Mouse (Mus musculus): ENCODE results near the gene Tsfm. TPM values are rescaled to one million over a fixed set of nuclear protein-coding genes. Genes with fewer than 3 reads are reported as not detected.
A peak's percentile ranks its signal among the peaks of the same experiment; 100 is the strongest.

The Tsfm gene
- polyA plus RNA-seq, 1 experiment from 2014 or later = 81.1 TPM

DNA sequence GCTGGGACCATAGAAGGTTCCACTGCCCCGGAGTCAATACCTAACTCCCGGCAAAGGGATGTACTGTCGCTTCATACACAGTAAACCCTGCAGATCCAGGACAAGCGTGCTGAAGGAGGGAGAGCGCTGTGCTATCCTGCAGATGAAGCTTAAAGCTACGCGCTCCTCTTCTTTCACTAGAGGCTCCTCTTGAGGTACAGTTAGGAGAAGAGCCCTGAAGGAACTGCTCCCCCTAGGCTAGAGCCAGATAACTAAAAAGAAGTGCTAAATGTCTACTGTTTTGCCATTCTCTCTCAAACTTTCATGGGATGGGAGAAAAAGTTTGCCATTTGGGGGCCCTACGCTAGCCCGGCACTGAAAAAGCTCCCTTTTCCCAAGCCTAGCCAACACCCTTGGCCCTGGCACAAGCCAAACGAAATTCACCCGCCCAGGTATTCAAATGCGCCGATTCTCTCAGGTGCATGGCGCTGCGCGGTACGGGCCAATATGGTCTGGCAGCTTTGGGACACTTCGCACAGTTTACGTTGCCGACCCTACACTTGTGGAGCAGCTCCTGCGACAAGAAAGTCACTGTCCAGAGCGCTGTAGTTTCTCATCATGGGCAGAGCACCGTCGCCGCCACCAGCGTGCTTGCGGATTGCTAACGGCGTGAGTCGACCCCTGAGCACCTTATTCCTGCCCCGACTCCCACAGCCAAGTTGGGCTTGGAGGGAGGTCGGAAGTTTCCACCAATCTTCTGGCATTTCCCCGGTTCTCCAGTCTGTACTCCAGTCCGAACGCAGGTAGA lies 18.2 kb upstream of the Tsfm start:
- peak overlapping the region; percentile 47 for H3K4me2 ChIP-seq (replicated peaks)
- H3K4me1 ChIP-seq = peaks cover 28% of the 10 kb centered on the region
- H3K36me3 ChIP-seq = peaks cover 31% of the 10 kb centered on the region
- WGBS = 4% methylated on average over 35 of the region's 35 CpGs
- H3K27me3 ChIP-seq = peaks cover 68% of the 10 kb centered on the region
- H3K9ac ChIP-seq = peak overlapping the region; percentile 19; the same call in 1 of the 2 replicates
- ATAC-seq (ENCODE audit: low FRiP score, low read depth) = no peak
- peak overlapping the region; percentile 20 for H3K4me3 ChIP-seq
- no peak overlapping the region for H3K27ac ChIP-seq
- no peaks in the 10 kb centered on the region for H3K9me3 ChIP-seq

- no peaks in the 10 kb centered on the region for H3K9me3 ChIP-seq
- H3K9ac ChIP-seq = peak within 1 kb of the TSS; percentile 19; the same call in 1 of the 2 replicates
- H3K4me1 ChIP-seq = peaks cover 32% of the 10 kb centered on the region
- no peak within 1 kb of the TSS for H3K27ac ChIP-seq
- H3K4me2 ChIP-seq (replicated peaks) = peak within 1 kb of the TSS; percentile 47
- WGBS = 29% methylated on average over 5 of the region's 5 CpGs
- H3K4me3 ChIP-seq = peak within 1 kb of the TSS; percentile 20
- peaks cover 34% of the 10 kb centered on the region for H3K36me3 ChIP-seq
- ATAC-seq (ENCODE audit: low FRiP score, low read depth) = no peak
- H3K27me3 ChIP-seq = peaks cover 65% of the 10 kb centered on the region
These were observed 17.3 kb upstream of the Tsfm start, which contains the start of gene Cyp27b1 for GRCm38 (mm10) chr10:127047954-127048353. Gene Cyp27b1, plus strand, starts transcription at chr10:127048250.

DNA sequence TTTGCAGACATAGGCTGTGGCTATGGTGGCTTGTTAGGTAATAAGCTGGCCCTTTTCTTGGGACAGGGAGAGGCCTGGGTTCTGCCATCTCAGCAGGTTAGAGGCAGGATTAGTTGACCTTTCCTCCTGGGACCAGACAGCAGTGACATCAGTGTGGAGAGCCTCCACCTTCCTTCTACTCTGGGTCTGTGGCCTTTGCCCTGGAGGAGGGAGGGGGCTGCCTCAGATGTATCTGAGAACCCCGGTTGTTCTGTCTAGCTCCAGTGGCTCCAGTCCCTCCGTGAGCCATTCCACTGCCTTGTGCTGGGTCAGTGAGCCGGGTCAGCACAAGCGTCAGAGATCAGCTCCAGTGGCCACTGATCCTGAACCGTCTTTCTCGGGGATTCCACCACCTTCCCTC lies 12.5 kb upstream of the Tsfm start:
- H3K4me3 ChIP-seq = no peak overlapping the region
- no peaks in the 10 kb centered on the region for H3K9me3 ChIP-seq
- 88% methylated on average over 6 of the region's 6 CpGs for WGBS
- peak overlapping the region; percentile 97 for H3K4me2 ChIP-seq (replicated peaks)
- H3K4me1 ChIP-seq = peaks cover 19% of the 10 kb centered on the region
- H3K27me3 ChIP-seq = peaks cover 30% of the 10 kb centered on the region
- no peak overlapping the region for H3K27ac ChIP-seq
- no peak for ATAC-seq (ENCODE audit: low FRiP score, low read depth)
- H3K36me3 ChIP-seq = peaks cover 34% of the 10 kb centered on the region
- peak overlapping the region; percentile 13; the same call in 1 of the 2 replicates for H3K9ac ChIP-seq

DNA sequence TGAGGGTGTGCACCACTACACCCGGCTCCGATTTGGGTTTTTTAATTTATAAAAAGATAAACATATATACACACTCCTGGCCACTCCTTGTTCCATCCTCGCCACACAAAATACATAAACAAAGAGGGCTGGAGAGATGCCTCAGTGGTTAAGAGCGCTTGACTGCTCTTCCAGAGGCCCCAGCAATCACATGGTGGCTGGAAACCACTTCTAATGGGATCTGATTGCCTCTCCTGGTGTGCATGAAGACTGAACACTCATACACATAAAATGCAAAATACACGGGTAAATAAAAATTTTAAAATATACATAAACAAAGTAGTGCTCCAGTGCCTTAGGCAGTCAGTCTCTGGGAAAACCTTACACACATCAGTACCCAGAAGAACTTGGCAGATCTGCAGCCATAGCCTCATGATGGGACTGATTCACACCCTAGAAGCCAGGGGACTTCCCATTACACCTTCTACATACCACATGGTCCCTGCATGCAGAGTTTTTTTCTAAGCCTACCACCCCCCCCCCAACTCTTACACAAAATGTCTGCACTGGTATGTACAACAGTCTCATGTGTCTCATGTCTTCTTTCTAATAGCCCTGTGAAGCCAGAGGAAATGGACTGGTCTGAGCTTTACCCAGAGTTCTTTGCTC lies 12.0 kb upstream of the Tsfm start:
- Histone ChIP-seq H3K4me1 (peaks cover 19% of the 10 kb centered on the region), H3K4me3 (peak overlapping the region; percentile 79), H3K9me3 (no peaks in the 10 kb centered on the region), H3K4me2 (replicated peaks) (peak overlapping the region; percentile 97), H3K27me3 (peaks cover 24% of the 10 kb centered on the region), H3K9ac (peak overlapping the region; percentile 79), H3K36me3 (peaks cover 34% of the 10 kb centered on the region), H3K27ac (peak overlapping the region; percentile 69; the same call in 1 of the 2 replicates)
- ATAC-seq (ENCODE audit: low FRiP score, low read depth) = no peak
- 16% methylated on average over 5 of the region's 5 CpGs for WGBS

DNA sequence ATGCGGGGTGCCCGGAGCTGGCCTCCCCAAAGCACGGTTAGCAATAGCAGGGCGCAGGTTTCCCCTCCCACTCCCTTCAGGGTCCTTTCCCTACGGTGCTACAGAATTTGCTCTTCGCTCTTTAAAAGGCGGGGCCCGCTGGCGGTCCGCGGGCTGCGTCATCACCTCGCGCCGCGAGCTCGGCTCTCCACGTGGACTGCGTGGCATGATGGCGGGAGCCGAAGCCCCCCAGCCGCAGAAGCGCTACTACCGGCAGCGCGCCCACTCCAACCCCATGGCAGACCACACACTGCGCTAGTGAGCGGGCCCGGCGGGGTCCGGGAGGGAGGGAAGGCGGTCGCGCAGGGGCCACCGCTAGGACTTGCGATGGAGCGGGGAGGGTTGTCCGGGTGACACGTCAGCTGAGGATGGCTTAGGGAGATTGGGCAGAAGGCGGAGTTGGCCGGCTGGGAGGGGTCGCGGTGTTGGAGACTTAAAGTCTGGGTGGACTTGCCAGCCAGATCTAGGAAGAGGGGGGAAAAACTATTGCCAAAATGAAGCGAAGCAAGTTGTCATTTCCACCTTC lies 11.2 kb upstream of the Tsfm start:
- Histone ChIP-seq H3K36me3 (peaks cover 30% of the 10 kb centered on the region), H3K4me1 (peaks cover 19% of the 10 kb centered on the region), H3K9me3 (no peaks in the 10 kb centered on the region), H3K27me3 (peaks cover 17% of the 10 kb centered on the region), H3K9ac (peak overlapping the region; percentile 79), H3K4me2 (replicated peaks) (peak overlapping the region; percentile 97), H3K27ac (peak overlapping the region; percentile 69), H3K4me3 (peak overlapping the region; percentile 79)
- ATAC-seq (ENCODE audit: low FRiP score, low read depth) = peak; percentile 90
- under 1% methylated on average over 44 of the region's 44 CpGs for WGBS

DNA sequence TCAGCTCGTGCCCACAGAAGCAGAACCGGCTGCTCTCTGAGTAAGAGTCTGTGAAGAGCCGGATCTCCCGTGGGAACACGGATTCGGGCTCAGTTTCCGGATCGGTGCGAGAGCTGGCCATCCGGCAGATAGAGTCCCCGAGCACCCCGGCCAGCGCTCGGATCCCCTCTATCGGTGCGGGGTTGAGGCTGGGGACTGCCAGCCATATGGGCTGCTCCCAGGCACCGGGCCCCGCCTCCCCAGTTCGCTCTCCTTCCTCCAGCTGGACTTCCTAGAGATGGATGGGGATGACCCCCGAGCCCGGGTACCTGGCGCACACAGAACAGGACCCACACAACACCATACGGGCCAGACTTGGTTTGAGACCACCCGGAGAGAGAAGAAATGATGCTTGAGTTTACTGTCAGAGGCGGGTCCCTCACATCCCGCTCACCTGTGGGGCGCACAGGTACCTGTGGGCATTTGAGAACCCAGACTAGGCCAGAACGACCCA lies 10.7 kb upstream of the Tsfm start, which contains the start of the genes Mettl1 and Eef1akmt3:
Gene Mettl1, plus strand, starts transcription at position 141 of the 493 bp plus-strand sequence.
Gene Eef1akmt3, minus strand, starts transcription at position 240 of the 493 bp plus-strand sequence.
- Histone ChIP-seq H3K9ac (peak within 1 kb of the TSS; percentile 79), H3K4me1 (peaks cover 19% of the 10 kb centered on the region), H3K4me2 (replicated peaks) (peak within 1 kb of the TSS; percentile 97), H3K9me3 (no peaks in the 10 kb centered on the region), H3K4me3 (peak within 1 kb of the TSS; percentile 79), H3K36me3 (peaks cover 24% of the 10 kb centered on the region), H3K27ac (peak within 1 kb of the TSS; percentile 69), H3K27me3 (peaks cover 12% of the 10 kb centered on the region)
- WGBS = under 1% methylated on average over 28 of the region's 28 CpGs
- peak; percentile 58 for ATAC-seq (ENCODE audit: low FRiP score, low read depth)

- peak overlapping the region; percentile 69 for H3K27ac ChIP-seq
- peak overlapping the region; percentile 79 for H3K4me3 ChIP-seq
- WGBS = 1% methylated on average over 20 of the region's 20 CpGs
- H3K9ac ChIP-seq = peak overlapping the region; percentile 79
- H3K36me3 ChIP-seq = peaks cover 21% of the 10 kb centered on the region
- peaks cover 19% of the 10 kb centered on the region for H3K4me1 ChIP-seq
- H3K4me2 ChIP-seq (replicated peaks) = peak overlapping the region; percentile 97
- peak; percentile 26 for ATAC-seq (ENCODE audit: low FRiP score, low read depth)
- peaks cover 11% of the 10 kb centered on the region for H3K27me3 ChIP-seq
- H3K9me3 ChIP-seq = no peaks in the 10 kb centered on the region
These were observed 10.1 kb upstream of the Tsfm start for GRCm38 (mm10) chr10:127040569-127041214.

DNA sequence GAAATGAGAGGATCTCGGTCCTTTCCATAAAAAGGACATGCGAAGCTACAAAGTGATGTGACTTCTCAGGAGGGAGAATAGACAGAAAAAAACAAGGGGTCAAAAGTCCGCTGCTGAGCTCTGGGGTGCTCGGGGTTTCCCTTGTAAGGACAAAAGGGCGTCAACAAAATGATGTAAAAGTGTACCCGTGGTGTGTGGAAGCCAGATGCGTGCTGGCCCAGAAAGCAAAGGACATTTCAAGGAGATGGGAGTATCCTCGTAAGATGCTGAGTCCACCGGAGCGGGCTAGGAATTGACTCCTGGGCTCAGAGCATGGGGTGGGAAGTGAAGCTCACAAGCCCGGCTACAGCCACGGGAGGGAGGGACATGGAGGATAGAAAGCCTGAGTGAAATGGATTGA lies 7.0 kb upstream of the Tsfm start:
- peaks cover 11% of the 10 kb centered on the region for H3K27me3 ChIP-seq
- ATAC-seq (ENCODE audit: low FRiP score, low read depth) = no peak
- H3K9me3 ChIP-seq = no peaks in the 10 kb centered on the region
- no peak overlapping the region for H3K4me3 ChIP-seq
- H3K9ac ChIP-seq = no peak overlapping the region
- H3K4me2 ChIP-seq (replicated peaks) = no peak overlapping the region
- H3K4me1 ChIP-seq = peaks cover 12% of the 10 kb centered on the region
- H3K27ac ChIP-seq = no peak overlapping the region
- H3K36me3 ChIP-seq = no peaks in the 10 kb centered on the region
- 77% methylated on average over 12 of the region's 12 CpGs for WGBS

- Histone ChIP-seq H3K36me3 (no peaks in the 10 kb centered on the region), H3K4me1 (peaks cover 7% of the 10 kb centered on the region), H3K27ac (no peak overlapping the region), H3K9ac (no peak overlapping the region), H3K4me3 (no peak overlapping the region), H3K9me3 (no peaks in the 10 kb centered on the region), H3K4me2 (replicated peaks) (no peak overlapping the region), H3K27me3 (peaks cover 11% of the 10 kb centered on the region)
- WGBS = 82% methylated on average over 12 of the region's 12 CpGs
- no peak for ATAC-seq (ENCODE audit: low FRiP score, low read depth)
These were observed 5.6 kb upstream of the Tsfm start for GRCm38 (mm10) chr10:127036273-127036672.

GRCm38 (mm10) chr10:127033301-127033741 lies 2.7 kb upstream of the Tsfm start:
- 77% methylated on average over 8 of the region's 8 CpGs for WGBS
- ATAC-seq (ENCODE audit: low FRiP score, low read depth) = no peak

GRCm38 (mm10) chr10:127018422-127018821 lies 12.2 kb downstream of the Tsfm start:
- Histone ChIP-seq H3K27ac (no peak overlapping the region), H3K4me1 (peaks cover 21% of the 10 kb centered on the region), H3K4me3 (no peak overlapping the region)

More at GRCm38 (mm10) chr10:127033301-127033741, 2.7 kb upstream of the Tsfm start:
- Histone ChIP-seq H3K27me3 (no peaks in the 10 kb centered on the region), H3K4me3 (no peak overlapping the region), H3K9ac (no peak overlapping the region), H3K9me3 (no peaks in the 10 kb centered on the region), H3K4me2 (replicated peaks) (no peak overlapping the region), H3K36me3 (peaks cover 12% of the 10 kb centered on the region), H3K4me1 (peaks cover 8% of the 10 kb centered on the region), H3K27ac (no peak overlapping the region)

More at GRCm38 (mm10) chr10:127018422-127018821, 12.2 kb downstream of the Tsfm start:
- Histone ChIP-seq H3K36me3 (peaks cover 17% of the 10 kb centered on the region), H3K4me2 (replicated peaks) (no peak overlapping the region), H3K27me3 (no peaks in the 10 kb centered on the region), H3K9ac (no peak overlapping the region), H3K9me3 (no peaks in the 10 kb centered on the region)
- 63% methylated on average over 16 of the region's 16 CpGs for WGBS
- no peak for ATAC-seq (ENCODE audit: low FRiP score, low read depth)

Data from limb, embryonic 13.5 days (tissue).